Mouse (Mus musculus): ENCODE measurements at regions not wholly inside any gene's neighbourhood (a gene's known extent, or its start where the extent isn't known, plus 50 kb on each side); places are given as distances from the start of the nearest gene placed in this dataset.
A peak's percentile ranks its signal among the peaks of the same experiment; 100 is the strongest.

DNA sequence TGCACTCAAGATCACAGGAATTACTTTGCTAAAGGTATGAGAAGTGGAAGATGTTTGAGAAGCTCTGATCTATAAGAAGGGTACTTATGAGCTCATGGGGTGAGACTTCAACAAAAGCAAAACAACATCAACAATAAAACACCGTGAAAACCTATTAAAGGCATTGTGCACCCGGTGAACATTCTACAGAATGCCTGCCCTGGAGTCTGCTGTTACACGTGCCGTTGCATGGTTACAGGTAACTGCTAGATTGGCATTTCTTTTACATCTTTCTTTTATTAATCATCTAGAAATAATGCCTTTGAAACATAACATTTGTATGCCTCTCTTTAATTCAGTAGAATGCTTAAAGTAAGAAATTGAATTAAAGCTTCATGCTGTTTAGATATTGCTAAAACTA lies 661.0 kb downstream of the Pcdh18 start:
- no peak for ATAC-seq (ENCODE audit: insufficient number of reproducible peaks, low FRiP score, low TSS enrichment, low read depth)
- Histone ChIP-seq H3K27me3 (no peaks in the 10 kb centered on the region), H3K4me1 (0 out of 2 replicates have a peak, but pooled peaks cover 6% of the 10 kb centered on the region), H3K4me2 (replicated peaks) (no peak overlapping the region), H3K27ac (replicated peaks) (no peak overlapping the region), H3K9me3 (replicated peaks) (no peaks in the 10 kb centered on the region), H3K9ac (no peak overlapping the region), H3K4me3 (replicated peaks) (no peak overlapping the region), H3K36me3 (no peaks in the 10 kb centered on the region)
- 64% methylated on average over 4 of the region's 4 CpGs for WGBS

DNA sequence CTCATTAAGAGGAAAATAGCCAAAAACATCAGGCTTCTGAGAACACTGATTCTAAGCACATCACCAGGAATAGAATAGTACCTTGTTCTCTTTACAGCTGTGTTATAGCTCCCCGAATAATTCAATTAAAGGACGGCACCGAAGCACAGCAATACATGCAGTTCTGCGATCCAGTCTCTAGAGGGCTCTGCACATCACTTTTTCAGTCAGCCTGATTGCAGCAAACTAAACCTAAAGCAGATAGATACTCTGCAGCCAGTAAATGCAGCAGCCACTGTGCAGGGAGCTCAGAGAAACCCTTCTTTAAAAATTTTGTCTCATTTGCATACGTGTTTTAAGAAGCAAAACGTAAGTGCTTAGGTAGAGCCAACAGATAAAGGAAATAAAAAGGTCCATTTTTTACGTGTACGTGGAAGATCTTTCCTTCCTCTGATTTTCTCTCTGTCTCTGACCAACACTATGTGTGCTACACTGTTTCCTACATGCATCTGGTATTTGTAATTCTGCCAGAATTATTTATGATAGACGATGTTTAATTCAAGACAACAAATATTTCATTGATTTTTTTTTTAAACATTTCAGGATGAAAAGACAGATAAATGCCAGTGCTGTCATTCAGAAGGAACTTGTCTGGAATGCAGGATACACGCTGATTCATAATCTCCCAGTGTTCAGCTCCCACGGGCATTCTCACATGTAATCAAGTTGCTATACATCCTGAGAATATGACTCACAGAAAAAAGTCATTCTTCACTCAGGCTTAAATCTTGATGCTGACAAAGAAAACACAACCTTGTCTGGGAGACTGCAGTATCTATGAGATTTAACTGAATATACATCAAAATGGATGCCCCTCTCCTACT lies 663.1 kb downstream of the Pcdh18 start:
- WGBS: 12% methylated on average over 11 of the region's 11 CpGs
- Histone ChIP-seq H3K36me3 (no peaks in the 10 kb centered on the region), H3K27me3 (no peaks in the 10 kb centered on the region), H3K9ac (no peak overlapping the region), H3K9me3 (replicated peaks) (no peaks in the 10 kb centered on the region), H3K4me1 (0 out of 2 replicates have a peak, but pooled peaks cover 6% of the 10 kb centered on the region), H3K27ac (replicated peaks) (no peak overlapping the region), H3K4me2 (replicated peaks) (0 out of 2 replicates have a peak overlapping the region, but pooled peaks have one; percentile 10), H3K4me3 (replicated peaks) (peak overlapping the region; percentile 16; the same call in 1 of the 2 replicates)
- no peak for ATAC-seq (ENCODE audit: insufficient number of reproducible peaks, low FRiP score, low TSS enrichment, low read depth)

DNA sequence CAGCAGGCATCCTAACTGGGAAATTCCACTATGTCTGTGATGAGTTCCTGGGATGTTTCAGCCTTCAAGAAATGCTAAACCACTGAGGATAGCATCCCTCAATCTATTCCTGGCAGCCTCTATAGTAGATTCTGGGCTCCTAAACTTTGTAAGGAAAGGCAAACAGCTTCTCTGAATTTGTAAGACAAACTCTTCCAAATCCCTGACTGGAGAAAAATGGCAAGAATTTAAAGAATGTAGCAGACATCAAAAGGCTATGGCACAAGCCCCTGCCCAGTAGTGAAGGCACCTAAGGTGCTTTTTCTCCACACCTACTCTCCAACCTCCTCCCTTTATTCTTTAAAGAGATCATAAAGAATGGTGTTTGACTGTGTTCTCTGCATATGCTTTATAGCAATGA lies 688.3 kb downstream of the Pcdh18 start:
- no peak for ATAC-seq (ENCODE audit: insufficient number of reproducible peaks, low FRiP score, low TSS enrichment, low read depth)
- no peak overlapping the region for H3K4me3 ChIP-seq (replicated peaks)
- H3K9me3 ChIP-seq (replicated peaks): no peaks in the 10 kb centered on the region
- no peaks in the 10 kb centered on the region for H3K27me3 ChIP-seq
- no peak overlapping the region for H3K4me2 ChIP-seq (replicated peaks)
- H3K36me3 ChIP-seq: no peaks in the 10 kb centered on the region
- no peak overlapping the region for H3K27ac ChIP-seq (replicated peaks)
- H3K4me1 ChIP-seq: no peaks in the 10 kb centered on the region
- H3K9ac ChIP-seq: no peak overlapping the region

DNA sequence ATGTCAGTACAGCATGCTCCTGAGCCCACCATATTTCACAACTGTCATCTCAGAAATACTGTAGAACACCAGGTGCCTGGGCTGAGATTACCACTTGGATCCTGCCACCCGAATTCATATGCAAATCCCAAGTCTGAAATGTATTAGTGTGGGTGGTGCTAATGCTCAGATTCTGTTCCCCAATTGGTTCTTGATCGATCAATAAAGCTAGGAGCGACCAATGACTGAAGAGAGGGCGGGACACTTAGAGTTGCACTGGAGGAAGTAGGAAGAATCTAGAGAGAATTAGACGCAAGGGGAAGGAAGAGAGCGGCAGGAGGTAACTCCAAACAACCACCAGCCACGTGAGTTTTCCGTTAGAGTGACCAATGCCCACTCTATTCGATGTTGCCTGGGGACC lies 695.0 kb downstream of the Pcdh18 start:
- no peaks in the 10 kb centered on the region for H3K4me1 ChIP-seq
- H3K36me3 ChIP-seq: no peaks in the 10 kb centered on the region
- ATAC-seq (ENCODE audit: insufficient number of reproducible peaks, low FRiP score, low TSS enrichment, low read depth): no peak
- 73% methylated on average over 9 of the region's 9 CpGs for WGBS
- H3K4me2 ChIP-seq (replicated peaks): no peak overlapping the region
- no peak overlapping the region for H3K9ac ChIP-seq
- H3K4me3 ChIP-seq (replicated peaks): no peak overlapping the region
- H3K9me3 ChIP-seq (replicated peaks): no peaks in the 10 kb centered on the region
- H3K27ac ChIP-seq (replicated peaks): no peak overlapping the region
- H3K27me3 ChIP-seq: no peaks in the 10 kb centered on the region

DNA sequence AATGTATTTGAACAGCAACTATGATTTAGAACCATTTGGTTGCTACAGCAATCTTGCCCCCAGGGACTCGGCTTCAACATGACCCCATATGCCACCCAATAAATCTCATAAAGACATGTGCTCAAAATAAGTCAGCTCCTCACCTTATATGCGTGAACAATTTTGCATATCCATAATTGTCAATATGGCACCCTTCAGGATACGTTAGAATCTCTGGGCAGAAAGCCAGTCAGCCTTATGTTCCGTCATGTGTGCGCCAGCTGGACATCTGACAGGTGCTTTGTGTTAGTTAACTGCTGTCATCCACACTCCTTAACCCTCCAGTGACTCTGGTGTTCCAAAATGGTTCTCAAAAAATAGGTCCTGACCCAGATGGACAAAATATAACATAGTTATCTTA lies 724.1 kb downstream of the Pcdh18 start:
- H3K27ac ChIP-seq (replicated peaks): no peak overlapping the region
- no peak overlapping the region for H3K4me3 ChIP-seq (replicated peaks)
- H3K27me3 ChIP-seq: no peaks in the 10 kb centered on the region
- no peak overlapping the region for H3K4me2 ChIP-seq (replicated peaks)
- no peaks in the 10 kb centered on the region for H3K36me3 ChIP-seq
- no peak overlapping the region for H3K9ac ChIP-seq
- WGBS: 50% methylated on average over 5 of the region's 5 CpGs
- H3K4me1 ChIP-seq: no peaks in the 10 kb centered on the region
- H3K9me3 ChIP-seq (replicated peaks): no peaks in the 10 kb centered on the region
- ATAC-seq (ENCODE audit: insufficient number of reproducible peaks, low FRiP score, low TSS enrichment, low read depth): no peak

DNA sequence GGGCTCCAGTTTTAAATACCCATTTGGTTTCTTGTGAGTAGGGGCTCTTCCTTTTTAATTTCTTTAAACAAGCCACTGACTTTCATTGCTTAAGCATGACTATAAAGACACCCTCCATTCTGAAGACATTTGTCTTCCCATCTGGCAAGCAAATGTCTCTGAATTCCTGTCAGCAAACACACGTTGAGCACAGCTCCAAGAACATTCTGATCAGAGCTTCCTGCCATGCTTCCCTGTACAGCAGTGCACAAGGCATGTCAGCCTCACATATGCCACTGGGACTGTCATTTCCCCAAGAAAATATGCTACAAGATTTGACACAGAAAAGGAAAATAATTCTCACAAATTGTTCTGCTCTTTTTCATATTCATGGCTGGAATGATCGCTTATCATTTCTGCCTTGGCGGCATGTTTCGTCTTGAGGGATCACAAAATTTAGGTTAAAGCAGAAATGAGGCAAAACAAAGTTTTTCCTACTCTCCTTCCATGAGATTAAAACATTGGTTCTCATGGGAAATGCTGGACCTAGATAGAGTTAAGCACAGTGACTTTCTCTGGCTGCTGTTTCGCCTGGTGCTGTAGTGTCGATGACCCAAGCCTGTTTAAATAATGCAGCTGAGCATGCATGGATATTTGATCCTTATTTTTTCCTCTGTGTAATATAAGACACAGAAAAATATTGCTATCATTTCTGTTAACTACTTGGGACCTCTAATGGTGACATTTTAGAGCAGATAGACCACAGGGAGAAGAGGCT lies 747.7 kb downstream of the Pcdh18 start:
- Histone ChIP-seq H3K36me3 (no peaks in the 10 kb centered on the region), H3K4me2 (replicated peaks) (no peak overlapping the region), H3K27ac (replicated peaks) (no peak overlapping the region), H3K27me3 (no peaks in the 10 kb centered on the region), H3K4me1 (no peaks in the 10 kb centered on the region), H3K9me3 (replicated peaks) (no peaks in the 10 kb centered on the region), H3K9ac (no peak overlapping the region), H3K4me3 (replicated peaks) (no peak overlapping the region)
- no peak for ATAC-seq (ENCODE audit: insufficient number of reproducible peaks, low FRiP score, low TSS enrichment, low read depth)
- WGBS: 51% methylated on average over 6 of the region's 6 CpGs
